Mouse (Mus musculus): ENCODE data around the gene Eml6. TPM values are rescaled to one million over a fixed set of nuclear protein-coding genes. Genes with fewer than 3 reads are reported as not detected.
"Not testable (repeated sequence)": the region's sequence is repeated elsewhere in the genome, so short reads cannot be mapped to it uniquely, and the experiment has no call there.

Eml6 gene
- polyA plus RNA-seq, 1 experiment from 2014 or later = 1.4 TPM

- no peaks in the 10 kb centered on the region for H3K4me1 ChIP-seq
- no peak overlapping the region for H3K9ac ChIP-seq
- H3K9me3 ChIP-seq (replicated peaks) = no peaks in the 10 kb centered on the region
- H3K4me2 ChIP-seq = no peak overlapping the region
- H3K4me3 ChIP-seq = no peak overlapping the region
- ATAC-seq = peak; percentile 21; the same call in 1 of the 2 replicates
- no peaks in the 10 kb centered on the region for H3K27me3 ChIP-seq
- H3K27ac ChIP-seq = no peak overlapping the region
- 94% methylated on average over 5 of the region's 5 CpGs for WGBS
- no peaks in the 10 kb centered on the region for H3K36me3 ChIP-seq (ENCODE audit: poor library complexity, severe bottlenecking)
Observed at GRCm38 (mm10) chr11:29758617-29759016, 267.2 kb downstream of the Eml6 start.

GRCm38 (mm10) chr11:29756007-29756406, 269.8 kb downstream of the Eml6 start:
- not testable (repeated sequence) for H3K36me3 ChIP-seq (ENCODE audit: poor library complexity, severe bottlenecking); H3K27ac ChIP-seq; ATAC-seq; H3K27me3 ChIP-seq; H3K4me2 ChIP-seq; H3K4me1 ChIP-seq; H3K9ac ChIP-seq; H3K4me3 ChIP-seq; H3K9me3 ChIP-seq (replicated peaks)
- 96% methylated on average over 5 of the region's 5 CpGs for WGBS

GRCm38 (mm10) chr11:29751648-29752611, 273.9 kb downstream of the Eml6 start:
- H3K4me1 ChIP-seq = no peaks in the 10 kb centered on the region
- no peak overlapping the region for H3K27ac ChIP-seq
- ATAC-seq = no peak
- H3K9me3 ChIP-seq (replicated peaks) = no peaks in the 10 kb centered on the region
- H3K4me2 ChIP-seq = no peak overlapping the region
- no peak overlapping the region for H3K4me3 ChIP-seq
- H3K27me3 ChIP-seq = no peaks in the 10 kb centered on the region
- H3K36me3 ChIP-seq (ENCODE audit: poor library complexity, severe bottlenecking) = peaks cover 19% of the 10 kb centered on the region
- H3K9ac ChIP-seq = no peak overlapping the region
- 91% methylated on average over 14 of the region's 14 CpGs for WGBS

- H3K9ac ChIP-seq = no peak overlapping the region
- peaks cover 28% of the 10 kb centered on the region for H3K36me3 ChIP-seq (ENCODE audit: poor library complexity, severe bottlenecking)
- no peaks in the 10 kb centered on the region for H3K4me1 ChIP-seq
- no peak overlapping the region for H3K4me3 ChIP-seq
- WGBS = 93% methylated on average over 2 of the region's 2 CpGs
- no peak for ATAC-seq
- H3K9me3 ChIP-seq (replicated peaks) = no peaks in the 10 kb centered on the region
- no peaks in the 10 kb centered on the region for H3K27me3 ChIP-seq
- no peak overlapping the region for H3K4me2 ChIP-seq
- H3K27ac ChIP-seq = no peak overlapping the region
Observed at GRCm38 (mm10) chr11:29751013-29751412, 274.8 kb downstream of the Eml6 start.

- ATAC-seq = no peak
- Histone ChIP-seq H3K27ac (no peak overlapping the region), H3K9ac (no peak overlapping the region), H3K4me2 (no peak overlapping the region), H3K9me3 (replicated peaks) (no peaks in the 10 kb centered on the region), H3K4me3 (no peak overlapping the region), H3K4me1 (no peaks in the 10 kb centered on the region), H3K36me3 (ENCODE audit: poor library complexity, severe bottlenecking) (peaks cover 43% of the 10 kb centered on the region), H3K27me3 (no peaks in the 10 kb centered on the region)
- WGBS = 100% methylated on average over 1 of the region's 1 CpGs
Observed at GRCm38 (mm10) chr11:29749468-29749829, 276.4 kb downstream of the Eml6 start.

GRCm38 (mm10) chr11:29748750-29749467, 276.9 kb downstream of the Eml6 start:
- Histone ChIP-seq H3K9me3 (replicated peaks) (no peaks in the 10 kb centered on the region), H3K27ac (no peak overlapping the region), H3K9ac (no peak overlapping the region), H3K36me3 (ENCODE audit: poor library complexity, severe bottlenecking) (peaks cover 47% of the 10 kb centered on the region), H3K4me2 (no peak overlapping the region), H3K4me3 (no peak overlapping the region), H3K27me3 (no peaks in the 10 kb centered on the region), H3K4me1 (no peaks in the 10 kb centered on the region)
- 79% methylated on average over 8 of the region's 8 CpGs for WGBS
- ATAC-seq = no peak

GRCm38 (mm10) chr11:29747881-29748280, 278.0 kb downstream of the Eml6 start:
- Histone ChIP-seq H3K9me3 (replicated peaks) (no peaks in the 10 kb centered on the region), H3K4me1 (no peaks in the 10 kb centered on the region), H3K36me3 (ENCODE audit: poor library complexity, severe bottlenecking) (peaks cover 55% of the 10 kb centered on the region), H3K27me3 (no peaks in the 10 kb centered on the region), H3K4me3 (no peak overlapping the region), H3K9ac (no peak overlapping the region), H3K27ac (no peak overlapping the region), H3K4me2 (no peak overlapping the region)
- ATAC-seq = no peak
- 56% methylated on average over 1 of the region's 1 CpGs for WGBS

GRCm38 (mm10) chr11:29747365-29747764, 278.5 kb downstream of the Eml6 start:
- H3K4me1 ChIP-seq = no peaks in the 10 kb centered on the region
- WGBS = 96% methylated on average over 3 of the region's 3 CpGs
- H3K36me3 ChIP-seq (ENCODE audit: poor library complexity, severe bottlenecking) = peaks cover 60% of the 10 kb centered on the region
- no peak overlapping the region for H3K4me2 ChIP-seq
- ATAC-seq = no peak
- no peak overlapping the region for H3K4me3 ChIP-seq
- no peaks in the 10 kb centered on the region for H3K9me3 ChIP-seq (replicated peaks)
- H3K9ac ChIP-seq = no peak overlapping the region
- no peak overlapping the region for H3K27ac ChIP-seq
- H3K27me3 ChIP-seq = no peaks in the 10 kb centered on the region

- no peaks in the 10 kb centered on the region for H3K27me3 ChIP-seq
- H3K27ac ChIP-seq = no peak overlapping the region
- no peak overlapping the region for H3K4me3 ChIP-seq
- H3K4me1 ChIP-seq = no peaks in the 10 kb centered on the region
- 91% methylated on average over 9 of the region's 9 CpGs for WGBS
- ATAC-seq = no peak
- H3K9me3 ChIP-seq (replicated peaks) = no peaks in the 10 kb centered on the region
- H3K9ac ChIP-seq = no peak overlapping the region
- no peak overlapping the region for H3K4me2 ChIP-seq
- H3K36me3 ChIP-seq (ENCODE audit: poor library complexity, severe bottlenecking) = peaks cover 69% of the 10 kb centered on the region
Observed at GRCm38 (mm10) chr11:29746203-29746602, 279.6 kb downstream of the Eml6 start.

GRCm38 (mm10) chr11:29745513-29745912, 280.3 kb downstream of the Eml6 start:
- 80% methylated on average over 2 of the region's 2 CpGs for WGBS
- H3K36me3 ChIP-seq (ENCODE audit: poor library complexity, severe bottlenecking) = peaks cover 69% of the 10 kb centered on the region

GRCm38 (mm10) chr11:29744760-29745430, 280.9 kb downstream of the Eml6 start:
- Histone ChIP-seq H3K4me2 (no peak overlapping the region), H3K4me1 (no peaks in the 10 kb centered on the region), H3K9me3 (replicated peaks) (no peaks in the 10 kb centered on the region), H3K4me3 (no peak overlapping the region), H3K27me3 (no peaks in the 10 kb centered on the region), H3K36me3 (ENCODE audit: poor library complexity, severe bottlenecking) (peaks cover 69% of the 10 kb centered on the region), H3K9ac (no peak overlapping the region), H3K27ac (no peak overlapping the region)
- WGBS = 82% methylated on average over 5 of the region's 5 CpGs
- ATAC-seq = peak; percentile 34; the same call in 1 of the 2 replicates

More at GRCm38 (mm10) chr11:29745513-29745912, 280.3 kb downstream of the Eml6 start:
- no peaks in the 10 kb centered on the region for H3K9me3 ChIP-seq (replicated peaks)
- H3K9ac ChIP-seq = no peak overlapping the region
- H3K4me2 ChIP-seq = no peak overlapping the region
- no peak overlapping the region for H3K27ac ChIP-seq
- no peak overlapping the region for H3K4me3 ChIP-seq
- no peaks in the 10 kb centered on the region for H3K4me1 ChIP-seq
- H3K27me3 ChIP-seq = no peaks in the 10 kb centered on the region
- no peak for ATAC-seq

- Histone ChIP-seq H3K9ac (no peak overlapping the region), H3K27ac (no peak overlapping the region), H3K4me1 (no peaks in the 10 kb centered on the region), H3K9me3 (replicated peaks) (no peaks in the 10 kb centered on the region), H3K36me3 (ENCODE audit: poor library complexity, severe bottlenecking) (peaks cover 47% of the 10 kb centered on the region), H3K27me3 (no peaks in the 10 kb centered on the region), H3K4me2 (no peak overlapping the region), H3K4me3 (no peak overlapping the region)
- 0 out of 2 replicates have a peak, but pooled peaks have one; percentile 26 for ATAC-seq
- WGBS = 89% methylated on average over 2 of the region's 2 CpGs
Observed at GRCm38 (mm10) chr11:29739752-29740151, 286.1 kb downstream of the Eml6 start.
